Mouse (Mus musculus) hindlimb bud, embryonic 11.5 days (tissue): ENCODE results near the gene Anapc1.
A peak's percentile ranks its signal among the peaks of the same experiment; 100 is the strongest.

Experiments used
- DNase-seq: peaks from one replicate; pipeline ENCODE4 v3.0.0-alpha.2; 2012; ENCODE audit warnings: low read depth, low spot score; ENCODE audit errors: extremely low spot score

Gene Anapc1

GRCm38 (mm10) chr2:128686921-128687557 is at the start of gene Anapc1:
Gene Anapc1 (minus strand): TSS chr2:128687391.
- peak; percentile 86 for DNase-seq

- no peak for DNase-seq
Observed at GRCm38 (mm10) chr2:128735089-128735488, 47.9 kb upstream of the Anapc1 start.

DNA sequence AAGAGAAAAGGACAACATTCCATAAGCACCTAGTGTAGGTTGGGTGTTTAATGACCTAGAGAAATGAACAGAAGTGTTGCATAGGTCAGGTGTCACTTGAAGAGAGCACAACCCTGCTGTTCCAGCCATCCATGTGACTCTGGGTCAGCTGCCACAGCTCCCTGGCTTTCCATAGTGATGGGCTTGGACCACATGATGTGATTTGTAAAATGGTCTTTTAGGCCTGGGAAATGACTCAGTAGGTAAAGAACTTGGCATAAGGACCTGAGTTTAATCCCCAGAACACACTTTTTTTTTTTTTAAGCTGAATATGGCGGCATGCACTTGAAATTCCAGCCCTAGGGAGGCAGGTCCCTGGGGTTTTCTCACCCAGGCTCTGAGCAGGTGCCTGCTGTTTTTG is 44.8 kb upstream of the Anapc1 start:
- DNase-seq, result no peak

- DNase-seq, result no peak
Observed at GRCm38 (mm10) chr2:128731514-128731913, 44.3 kb upstream of the Anapc1 start.

DNA sequence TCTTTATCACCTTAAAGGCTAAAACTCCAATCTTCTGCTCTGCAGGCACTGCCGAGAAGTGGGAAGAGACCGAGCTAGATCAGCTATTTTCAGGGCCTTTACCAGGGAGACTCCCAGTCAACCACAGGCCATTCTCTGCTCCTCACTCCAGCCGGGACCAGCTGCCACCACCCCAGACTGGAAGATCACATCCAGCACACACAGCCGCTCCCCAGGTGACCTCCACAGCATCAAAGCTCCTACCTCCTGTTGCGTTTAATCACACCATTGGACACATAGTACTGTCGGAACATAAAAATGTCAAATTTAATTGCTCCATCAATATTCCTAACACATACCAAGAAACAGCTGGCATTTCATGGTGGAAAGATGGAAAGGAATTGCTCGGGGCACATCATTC is 42.0 kb upstream of the Anapc1 start:
- no peak for DNase-seq

GRCm38 (mm10) chr2:128728066-128728465 is 40.9 kb upstream of the Anapc1 start:
- no peak for DNase-seq

- no peak for DNase-seq
Observed at GRCm38 (mm10) chr2:128727552-128727951, 40.4 kb upstream of the Anapc1 start.

GRCm38 (mm10) chr2:128726626-128727025 is 39.4 kb upstream of the Anapc1 start:
- no peak for DNase-seq

- no peak for DNase-seq
Observed at GRCm38 (mm10) chr2:128726067-128726466, 38.9 kb upstream of the Anapc1 start.

DNA sequence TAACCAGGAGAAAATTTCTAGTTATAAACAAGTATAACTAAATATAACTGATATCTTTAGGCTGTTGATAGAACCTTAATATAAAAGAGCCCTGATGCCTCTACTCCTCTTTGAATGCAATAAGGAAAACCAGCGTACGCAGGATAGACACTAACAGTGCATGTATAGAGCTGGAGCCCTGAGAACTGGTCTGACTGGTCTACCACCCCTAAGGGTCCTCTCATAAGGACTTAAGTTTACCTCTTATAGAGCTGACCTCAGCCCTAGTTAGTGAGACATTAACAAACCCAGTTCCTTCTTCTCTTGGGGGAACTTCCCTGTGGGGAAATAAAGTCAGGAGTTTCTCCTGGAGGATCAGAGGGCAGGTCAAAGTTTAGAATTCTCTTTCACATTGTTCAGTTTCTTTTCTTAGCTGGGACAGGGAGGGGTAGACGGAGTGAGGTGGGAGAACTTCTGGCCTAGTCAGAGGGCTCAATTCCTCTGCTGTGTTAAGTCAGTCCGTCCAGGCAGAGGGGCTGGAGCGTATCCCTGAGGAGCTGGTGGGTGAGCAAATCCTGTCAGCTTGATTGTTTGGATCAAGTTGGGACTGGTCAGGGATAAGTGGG is 35.0 kb upstream of the Anapc1 start:
- no peak for DNase-seq

- DNase-seq, result no peak
Observed at GRCm38 (mm10) chr2:128719380-128719779, 32.2 kb upstream of the Anapc1 start.

GRCm38 (mm10) chr2:128715979-128716378 is 28.8 kb upstream of the Anapc1 start:
- DNase-seq, result no peak

DNA sequence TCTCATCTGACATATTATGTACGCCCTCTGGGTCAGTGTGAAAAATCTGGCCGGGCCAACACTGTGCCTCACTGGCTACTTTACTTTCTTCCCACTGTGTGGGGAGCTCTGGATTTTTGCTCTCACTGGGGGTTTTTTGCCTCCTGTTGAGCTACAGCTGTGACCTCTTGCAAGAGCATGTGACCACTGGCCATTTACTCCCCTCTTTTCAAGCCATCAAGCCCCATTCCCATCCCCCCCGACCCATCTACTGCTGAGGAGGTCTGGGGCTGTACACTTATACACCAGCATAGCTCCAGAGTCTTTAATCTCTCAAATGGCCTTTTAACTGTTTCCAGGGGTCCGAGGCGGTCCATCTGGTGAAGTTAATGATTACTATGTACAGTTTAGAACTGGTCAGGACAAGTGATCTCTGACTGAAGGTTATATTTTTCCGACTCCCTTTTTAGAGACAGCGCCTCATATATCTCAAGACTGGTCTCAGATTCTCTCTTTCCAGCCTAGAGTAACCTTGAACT is 27.6 kb upstream of the Anapc1 start:
- DNase-seq, result peak; percentile 69

DNA sequence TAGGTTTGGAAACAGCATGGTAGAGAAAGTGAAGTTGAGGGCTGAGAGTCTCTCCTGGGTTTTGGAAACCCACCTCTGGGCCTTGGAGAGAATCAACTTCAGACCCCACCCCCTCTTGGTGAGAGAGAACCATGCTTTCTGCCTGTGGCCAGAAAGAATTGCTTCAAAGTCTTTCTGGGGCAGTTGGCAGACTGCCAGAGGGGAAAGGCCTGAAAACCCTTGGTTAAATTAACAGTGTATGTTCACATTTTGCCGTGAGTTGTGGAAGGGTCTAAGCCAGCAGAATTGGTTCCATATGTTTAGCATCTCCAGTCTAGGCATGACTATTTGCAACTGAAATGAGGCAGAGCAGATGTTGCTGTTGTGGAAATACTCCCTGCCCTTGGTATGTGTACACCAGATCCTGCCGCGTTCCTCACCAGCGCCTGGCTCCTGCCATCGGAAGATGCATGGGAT is 26.4 kb upstream of the Anapc1 start:
- peak; percentile 97 for DNase-seq

GRCm38 (mm10) chr2:128712940-128713339 is 25.7 kb upstream of the Anapc1 start:
- peak; percentile 68 for DNase-seq

DNA sequence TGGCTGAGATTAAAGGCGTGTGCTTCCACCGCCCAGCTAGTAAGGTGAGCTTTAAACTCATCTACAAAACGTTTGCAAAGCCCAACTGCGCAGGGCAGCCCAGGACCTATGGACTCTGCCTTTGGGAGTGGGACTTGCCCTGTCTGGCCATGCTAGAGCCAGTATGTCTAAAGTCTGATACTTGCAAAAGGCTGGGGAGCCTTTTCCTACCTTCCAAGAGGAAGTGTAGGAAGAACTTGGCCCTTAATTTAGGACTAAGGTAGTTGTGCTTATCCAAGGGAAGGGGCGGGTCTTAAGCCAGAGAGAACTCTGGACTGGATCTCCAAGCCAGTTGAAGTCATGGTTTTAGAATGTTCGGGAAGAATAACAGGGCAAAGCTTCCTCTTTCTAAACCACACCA is 23.4 kb upstream of the Anapc1 start:
- DNase-seq, result no peak

GRCm38 (mm10) chr2:128709264-128709663 is 22.1 kb upstream of the Anapc1 start:
- peak; percentile 57 for DNase-seq

- no peak for DNase-seq
Observed at GRCm38 (mm10) chr2:128704474-128704873, 17.3 kb upstream of the Anapc1 start.

GRCm38 (mm10) chr2:128699201-128699885 is 12.2 kb upstream of the Anapc1 start:
- DNase-seq, result no peak

DNA sequence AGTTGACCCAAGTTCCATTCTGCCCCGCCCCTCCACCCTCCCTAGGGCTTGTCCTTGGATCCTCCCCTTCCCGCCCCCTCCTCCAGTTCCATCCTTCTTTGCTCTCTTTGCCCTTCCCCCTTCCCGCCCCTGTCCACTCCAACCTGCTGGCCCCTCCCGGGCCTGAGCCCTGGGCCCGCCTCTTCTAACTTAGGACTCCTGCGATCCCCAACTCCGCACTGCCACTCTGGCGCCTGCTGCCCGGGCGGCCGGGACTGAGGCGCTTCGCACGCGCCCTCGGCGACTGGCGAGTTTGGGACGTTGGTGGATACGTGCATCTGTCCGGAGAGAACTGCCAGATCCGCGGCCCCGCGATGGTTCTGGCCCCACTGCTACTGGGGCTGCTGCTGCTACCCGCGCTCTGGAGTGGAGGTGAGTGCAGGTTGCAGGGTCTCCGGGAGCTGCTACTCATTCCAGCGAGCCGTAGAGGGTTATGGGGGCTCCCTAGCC is 11.5 kb upstream of the Anapc1 start, which contains the start of gene Mertk:
Gene Mertk, plus strand, starts transcription at position 264 of the 489 bp plus-strand sequence.
- DNase-seq, result peak; percentile 77

DNA sequence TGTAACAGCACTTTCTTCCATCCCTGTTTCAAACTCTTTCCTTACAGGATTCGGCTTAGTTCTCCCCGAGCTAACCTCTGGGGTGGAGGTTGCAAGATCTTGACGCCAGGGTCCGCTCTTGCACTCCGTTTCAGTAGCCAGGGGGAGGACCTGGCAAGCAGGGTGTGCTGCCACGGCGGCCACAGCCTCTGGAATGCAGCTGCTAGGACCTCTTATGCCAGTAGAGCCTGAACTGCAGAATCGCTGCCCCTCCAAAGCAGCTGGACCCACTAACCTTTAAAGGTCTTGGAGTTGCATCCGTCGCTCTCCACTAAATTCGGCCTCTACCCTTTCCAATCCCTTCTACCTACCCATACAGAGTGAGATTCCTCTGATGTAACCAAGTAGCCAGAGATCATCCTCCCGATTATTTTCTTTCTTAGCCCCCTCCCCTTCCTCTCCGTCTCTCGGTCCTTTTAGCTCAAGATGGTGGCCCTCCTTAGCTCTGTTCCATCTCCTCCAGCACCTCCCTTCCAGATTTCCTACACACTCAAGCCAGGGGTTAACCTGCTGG is 11.0 kb upstream of the Anapc1 start:
- DNase-seq, result peak; percentile 73
